In the genomic region with DNA sequence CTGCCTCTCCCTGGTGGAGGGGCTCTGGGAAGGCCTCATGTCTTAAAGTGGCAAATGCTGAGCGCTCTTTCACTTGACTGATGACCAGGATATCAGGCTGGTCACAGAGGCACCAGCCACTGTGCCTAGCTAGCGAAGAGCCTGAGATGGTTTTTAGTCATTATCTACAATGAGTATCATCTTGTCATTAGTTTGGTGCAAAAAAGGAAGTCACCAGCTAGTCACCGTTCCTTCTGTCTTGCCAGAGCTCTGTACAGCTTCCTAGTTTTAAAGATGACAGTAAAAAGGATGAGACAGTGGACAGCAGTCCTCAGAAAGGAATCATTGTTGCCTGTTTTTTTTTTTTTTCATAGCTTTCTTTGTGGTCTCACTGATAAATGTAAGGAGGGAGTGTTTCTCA, we compare ENCODE assay signal across 17 mouse cellular contexts.
DNase-seq lines count a peak whose midpoint lies in the region; ATAC-seq and TF ChIP-seq lines count a peak whose summit lies in the region.
"Had no signal": no experiment of that assay in that cellular context is flagged by ENCODE, and none has a peak within 500 bp of the region (broad histone marks: within the 10 kb centered on the region; RNA-seq: fewer than 3 reads in every experiment).

No protein-coding gene starts in this region.

- DNase-seq in 416B (ENCODE audit: low read depth) (peak; percentile 40), MEL (ENCODE audit: low read depth, low spot score) (peak; percentile 57)
- DNase-seq in limb, embryonic 10.5 days (ENCODE audit: low spot score), result no peak
- DNase-seq: gastrocnemius, postnatal 36 days had no signal

- peaks cover 38% of the 10 kb centered on the region for H3K4me1 ChIP-seq in megakaryocyte, embryonic 14.5 days
- peaks cover 0 to 6% of the 10 kb centered on the region in 2 experiments; a peak in 1 of 4 replicates for H3K4me1 ChIP-seq in MEL (ENCODE audit: control insufficient read depth in 1 of 2, insufficient read depth in 2 of 2, low read length in 2 of 2)
- H3K4me1 ChIP-seq in neural tube, embryonic 15.5 days, result peaks cover 15% of the 10 kb centered on the region
- no peaks in the 10 kb centered on the region for H3K4me1 ChIP-seq in limb, embryonic 10.5 days
- H3K4me1 ChIP-seq: embryonic facial prominence, embryonic 13.5 days; intestine, embryonic 15.5 days had no signal

- H3K79me2 ChIP-seq in MEL (ENCODE audit: control insufficient read depth, insufficient read depth, low read length, poor library complexity), result no peaks in the 10 kb centered on the region

- H3K4me2 ChIP-seq in neural tube, embryonic 15.5 days, result no peak overlapping the region
- H3K4me2 ChIP-seq: embryonic facial prominence, embryonic 13.5 days; forebrain, embryonic 12.5 days; forebrain, embryonic 15.5 days; heart, embryonic 12.5 days; heart, embryonic 15.5 days; hindbrain, embryonic 12.5 days; hindbrain, embryonic 15.5 days; intestine, embryonic 15.5 days had no signal

- TF ChIP-seq RAD21 in MEL (IDR thresholded peaks at IDR 0.05; ENCODE audit: low read depth, low read length), result no peak

- TF ChIP-seq POLR2A in MEL (IDR thresholded peaks at IDR 0.05; ENCODE audit: control insufficient read depth in 1 of 2, insufficient read depth in 1 of 2, low read depth in 1 of 2, low read length in 2 of 2, poor library complexity in 1 of 2), result no peak

- no peak overlapping the region for H3K9ac ChIP-seq in MEL (ENCODE audit: control insufficient read depth, low read depth, low read length, poor library complexity, severe bottlenecking)
- no peak overlapping the region for H3K9ac ChIP-seq in neural tube, embryonic 15.5 days (replicated peaks)
- H3K9ac ChIP-seq: embryonic facial prominence, embryonic 13.5 days; forebrain, embryonic 12.5 days; forebrain, embryonic 15.5 days; heart, embryonic 12.5 days; heart, embryonic 15.5 days; hindbrain, embryonic 12.5 days; hindbrain, embryonic 15.5 days; intestine, embryonic 15.5 days had no signal

- no peak for TF ChIP-seq CTCF in MEL (IDR thresholded peaks at IDR 0.05 in 2 of 3, conservative IDR thresholded peaks at IDR 0.05 in 1 of 3; ENCODE audit: control insufficient read depth in 1 of 3, insufficient read depth in 1 of 3, low read depth in 2 of 3, low read length in 3 of 3, poor library complexity in 1 of 3, severe bottlenecking in 1 of 3)

- H3K27ac ChIP-seq in MEL (ENCODE audit: control insufficient read depth, low read depth, low read length), result peak overlapping the region; percentile 27; the same call in 1 of the 2 replicates
- H3K27ac ChIP-seq in neural tube, embryonic 15.5 days (replicated peaks), result peak overlapping the region; percentile 80
- no peak overlapping the region for H3K27ac ChIP-seq in limb, embryonic 10.5 days
- H3K27ac ChIP-seq: embryonic facial prominence, embryonic 10.5 days; embryonic facial prominence, embryonic 13.5 days; forebrain, embryonic 12.5 days; forebrain, embryonic 15.5 days; heart, embryonic 15.5 days; hindbrain, embryonic 12.5 days; intestine, embryonic 15.5 days had no signal

- 81% methylated on average over 3 of the region's 3 CpGs for WGBS in neural tube, embryonic 15.5 days
- WGBS in limb, embryonic 10.5 days, result 90% methylated on average over 3 of the region's 3 CpGs

- H3K36me3 ChIP-seq in megakaryocyte, embryonic 14.5 days (replicated peaks; ENCODE audit: low read length), result peaks cover 26% of the 10 kb centered on the region
- no peaks in the 10 kb centered on the region; a peak in 1 of 4 replicates for H3K36me3 ChIP-seq in MEL (ENCODE audit: control insufficient read depth in 1 of 2, insufficient read depth in 2 of 2, low read length in 2 of 2)
- no peaks in the 10 kb centered on the region for H3K36me3 ChIP-seq in neural tube, embryonic 15.5 days
- peaks cover 8% of the 10 kb centered on the region for H3K36me3 ChIP-seq in limb, embryonic 10.5 days
- H3K36me3 ChIP-seq: forebrain, embryonic 15.5 days; heart, embryonic 15.5 days; hindbrain, embryonic 15.5 days; intestine, embryonic 15.5 days had no signal

- TF ChIP-seq EP300 in MEL (IDR thresholded peaks at IDR 0.05; ENCODE audit: low read depth in 1 of 2, low read length in 2 of 2), result no peak; a peak in 1 of 4 replicates

- ATAC-seq in megakaryocyte, adult 5-6 weeks (ENCODE audit: poor library complexity, severe bottlenecking), result no peak
- no peak for ATAC-seq in neural tube, embryonic 15.5 days (ENCODE audit: low FRiP score)
- ATAC-seq: forebrain, embryonic 15.5 days; intestine, embryonic 15.5 days had no signal

- peak overlapping the region; percentile 12 for H3K4me3 ChIP-seq in megakaryocyte, embryonic 14.5 days (replicated peaks)
- H3K4me3 ChIP-seq in MEL (ENCODE audit: control insufficient read depth in 1 of 2, insufficient read depth in 1 of 2, low read depth in 2 of 2, low read length in 2 of 2), result peak overlapping the region in 1 of 2 experiments; percentile 29; a peak in 1 of 4 replicates
- H3K4me3 ChIP-seq in neural tube, embryonic 15.5 days (replicated peaks), result no peak overlapping the region
- H3K4me3 ChIP-seq in limb, embryonic 10.5 days, result no peak overlapping the region
- H3K4me3 ChIP-seq: embryonic facial prominence, embryonic 10.5 days; embryonic facial prominence, embryonic 13.5 days; erythroblast, embryonic 14.5 days; forebrain, embryonic 12.5 days; forebrain, embryonic 15.5 days; heart, embryonic 12.5 days; heart, embryonic 15.5 days; hindbrain, embryonic 12.5 days; hindbrain, embryonic 15.5 days; intestine, embryonic 15.5 days had no signal

- H3K9me3 ChIP-seq in megakaryocyte, embryonic 14.5 days, result peaks cover 5% of the 10 kb centered on the region; the same call in 1 of the 2 replicates
- no peaks in the 10 kb centered on the region for H3K9me3 ChIP-seq in MEL (replicated peaks; ENCODE audit: insufficient read depth, low read length)
- no peaks in the 10 kb centered on the region for H3K9me3 ChIP-seq in neural tube, embryonic 15.5 days (replicated peaks)
- no peaks in the 10 kb centered on the region for H3K9me3 ChIP-seq in limb, embryonic 10.5 days (replicated peaks)
- H3K9me3 ChIP-seq: embryonic facial prominence, embryonic 10.5 days; embryonic facial prominence, embryonic 13.5 days; forebrain, embryonic 12.5 days; forebrain, embryonic 15.5 days; heart, embryonic 12.5 days; heart, embryonic 15.5 days; hindbrain, embryonic 12.5 days; hindbrain, embryonic 15.5 days; intestine, embryonic 15.5 days had no signal

- no peaks in the 10 kb centered on the region for H3K27me3 ChIP-seq in megakaryocyte, embryonic 14.5 days (replicated peaks)
- no peaks in the 10 kb centered on the region for H3K27me3 ChIP-seq in MEL (ENCODE audit: control insufficient read depth in 1 of 2, insufficient read depth in 2 of 2, low read length in 2 of 2)
- H3K27me3 ChIP-seq in neural tube, embryonic 15.5 days (replicated peaks), result no peaks in the 10 kb centered on the region
- H3K27me3 ChIP-seq in limb, embryonic 10.5 days (ENCODE audit: low read depth, poor library complexity, severe bottlenecking), result no peaks in the 10 kb centered on the region
- H3K27me3 ChIP-seq: embryonic facial prominence, embryonic 13.5 days; forebrain, embryonic 12.5 days; forebrain, embryonic 15.5 days; heart, embryonic 12.5 days; heart, embryonic 15.5 days; hindbrain, embryonic 12.5 days; hindbrain, embryonic 15.5 days; intestine, embryonic 15.5 days had no signal

TF ChIP-seq in MEL, 35 proteins besides CTCF, POLR2A, EP300 and RAD21:
- TF ChIP-seq USF2 (IDR thresholded peaks at IDR 0.05; ENCODE audit: borderline replicate concordance in 1 of 2, insufficient read depth in 1 of 2, low read depth in 1 of 2, low read length in 2 of 2) (no peak), ZC3H11A (IDR thresholded peaks at IDR 0.05; ENCODE audit: low read depth, low read length) (no peak), GATA1 (IDR thresholded peaks at IDR 0.05; ENCODE audit: low read depth, low read length) (peak; percentile 46), ZMIZ1 (IDR thresholded peaks at IDR 0.05; ENCODE audit: low read depth, low read length) (no peak), POLR2AphosphoS5 (IDR thresholded peaks at IDR 0.05; ENCODE audit: borderline replicate concordance, low read depth, low read length) (no peak)
TF ChIP-seq in MEL: peak in this region for 1.
